Mouse (Mus musculus): ENCODE results near the gene Prrc2b. TPM values are rescaled to one million over a fixed set of nuclear protein-coding genes. Genes with fewer than 3 reads are reported as not detected.

Prrc2b gene
- total RNA-seq, 2 experiments from 2014 or later = 248 to 275 TPM

- DNase-seq (ENCODE audit: extremely low spot score in 1 of 2, low spot score in 1 of 2) = no peak
Observed at GRCm38 (mm10) chr2:32218541-32219334, 67.9 kb downstream of the Prrc2b start.

- DNase-seq (ENCODE audit: extremely low spot score in 1 of 2, low spot score in 1 of 2) = no peak
Observed at GRCm38 (mm10) chr2:32219501-32219900, 68.6 kb downstream of the Prrc2b start.

GRCm38 (mm10) chr2:32220021-32220420 lies 69.1 kb downstream of the Prrc2b start:
- no peak for DNase-seq (ENCODE audit: extremely low spot score in 1 of 2, low spot score in 1 of 2)

- no peak for DNase-seq (ENCODE audit: extremely low spot score in 1 of 2, low spot score in 1 of 2)
Observed at GRCm38 (mm10) chr2:32220969-32221368, 70.1 kb downstream of the Prrc2b start.

GRCm38 (mm10) chr2:32221577-32221976 lies 70.7 kb downstream of the Prrc2b start:
- DNase-seq (ENCODE audit: extremely low spot score in 1 of 2, low spot score in 1 of 2) = no peak

- DNase-seq (ENCODE audit: extremely low spot score in 1 of 2, low spot score in 1 of 2) = no peak
Observed at GRCm38 (mm10) chr2:32222057-32222456, 71.2 kb downstream of the Prrc2b start.

GRCm38 (mm10) chr2:32235433-32235832 lies 84.6 kb downstream of the Prrc2b start:
- no peak for DNase-seq (ENCODE audit: extremely low spot score in 1 of 2, low spot score in 1 of 2)

- DNase-seq (ENCODE audit: extremely low spot score in 1 of 2, low spot score in 1 of 2) = peak; percentile 73 to 85
Observed at GRCm38 (mm10) chr2:32235886-32236759, 85.2 kb downstream of the Prrc2b start, which contains the start of gene Pomt1. TSS of gene Pomt1 (plus strand) at chr2:32236590.

- no peak for DNase-seq (ENCODE audit: extremely low spot score in 1 of 2, low spot score in 1 of 2)
Observed at GRCm38 (mm10) chr2:32236760-32237487, 86.0 kb downstream of the Prrc2b start.

- DNase-seq (ENCODE audit: extremely low spot score in 1 of 2, low spot score in 1 of 2) = no peak
Observed at GRCm38 (mm10) chr2:32237571-32237970, 86.7 kb downstream of the Prrc2b start.

GRCm38 (mm10) chr2:32238708-32239435 lies 88.0 kb downstream of the Prrc2b start:
- DNase-seq (ENCODE audit: extremely low spot score in 1 of 2, low spot score in 1 of 2) = no peak

GRCm38 (mm10) chr2:32240591-32240990 lies 89.7 kb downstream of the Prrc2b start:
- DNase-seq (ENCODE audit: extremely low spot score in 1 of 2, low spot score in 1 of 2) = no peak

GRCm38 (mm10) chr2:32242986-32243385 lies 92.1 kb downstream of the Prrc2b start:
- DNase-seq (ENCODE audit: extremely low spot score in 1 of 2, low spot score in 1 of 2) = no peak

GRCm38 (mm10) chr2:32246741-32247140 lies 95.9 kb downstream of the Prrc2b start:
- no peak for DNase-seq (ENCODE audit: extremely low spot score in 1 of 2, low spot score in 1 of 2)

- DNase-seq (ENCODE audit: extremely low spot score in 1 of 2, low spot score in 1 of 2) = no peak
Observed at GRCm38 (mm10) chr2:32248377-32249361, 97.8 kb downstream of the Prrc2b start.

- no peak for DNase-seq (ENCODE audit: extremely low spot score in 1 of 2, low spot score in 1 of 2)
Observed at GRCm38 (mm10) chr2:32251791-32252527, 101.1 kb downstream of the Prrc2b start.

- DNase-seq (ENCODE audit: extremely low spot score in 1 of 2, low spot score in 1 of 2) = no peak
Observed at GRCm38 (mm10) chr2:32252658-32253057, 101.8 kb downstream of the Prrc2b start.

- DNase-seq (ENCODE audit: extremely low spot score in 1 of 2, low spot score in 1 of 2) = no peak
Observed at GRCm38 (mm10) chr2:32253352-32253751, 102.5 kb downstream of the Prrc2b start.
